Mouse (Mus musculus) neural tube, embryonic 15.5 days (tissue): ENCODE data around the gene Olfr1250. TPM values are rescaled to one million over a fixed set of nuclear protein-coding genes. Genes with fewer than 3 reads are reported as not detected.
"Not testable (repeated sequence)": the region's sequence is repeated elsewhere in the genome, so short reads cannot be mapped to it uniquely, and the experiment has no call there.

Experiments used
- ATAC-seq: fragments of 200-750 bp; cut with Nextera tagmentation; 2 replicates; pipeline ENCODE4 v1.8.0; 2017; ENCODE audit warnings: mild to moderate bottlenecking, moderate TSS enrichment, moderate library complexity; ENCODE audit not compliant: low FRiP score
- H3K27ac ChIP-seq: fragments of 300-500 bp; sonication (generic); replicated peaks from 2 replicates; pipeline ENCODE4 v1.5.1; 2015; ENCODE audit warnings: mild to moderate bottlenecking, inconsistent platforms
- H3K27me3 ChIP-seq: fragments of 300-500 bp; sonication (generic); replicated peaks from 2 replicates; pipeline ENCODE4 v1.6.1; 2015; ENCODE audit warnings: inconsistent platforms
- H3K36me3 ChIP-seq: fragments of 300-500 bp; sonication (generic); 2 replicates; pipeline ENCODE4 v1.6.1; 2015; ENCODE audit warnings: inconsistent platforms
- H3K4me1 ChIP-seq: fragments of 300-500 bp; sonication (generic); 2 replicates; pipeline ENCODE4 v1.6.1; 2015; ENCODE audit warnings: inconsistent platforms
- H3K4me2 ChIP-seq: fragments of 300-500 bp; sonication (generic); 2 replicates; pipeline ENCODE4 v1.6.1; 2015; ENCODE audit warnings: inconsistent platforms, mild to moderate bottlenecking, moderate library complexity
- H3K4me3 ChIP-seq: fragments of 300-500 bp; sonication (generic); replicated peaks from 2 replicates; pipeline ENCODE4 v1.5.1; 2015; ENCODE audit warnings: mild to moderate bottlenecking, inconsistent platforms
- H3K9ac ChIP-seq: fragments of 300-500 bp; sonication (generic); replicated peaks from 2 replicates; pipeline ENCODE4 v1.6.1; 2015; ENCODE audit warnings: mild to moderate bottlenecking, inconsistent platforms
- H3K9me3 ChIP-seq: fragments of 300-500 bp; sonication (generic); replicated peaks from 2 replicates; pipeline ENCODE4 v1.6.1; 2016; ENCODE audit warnings: inconsistent platforms
- WGBS: fragments of 180-500 bp; shearing (Covaris S2); methylation state at CpG from one replicate; pipeline ENCODE4 v1.1.7; 2015; ENCODE audit warnings: mixed read lengths; 5-methylcytosine and 5-hydroxymethylcytosine counted together
- polyA plus RNA-seq: library from polyadenylated mRNA; unstranded; fragments of >200 nt; fragmentation: Nextera tagmentation; extraction: Ambion mirVana; gene quantifications from 2 replicates; pipeline ENCODE4 v1.2.1, GENCODE M21; 2015

Olfr1250 gene
- polyA plus RNA-seq: not detected in 2 replicates

DNA sequence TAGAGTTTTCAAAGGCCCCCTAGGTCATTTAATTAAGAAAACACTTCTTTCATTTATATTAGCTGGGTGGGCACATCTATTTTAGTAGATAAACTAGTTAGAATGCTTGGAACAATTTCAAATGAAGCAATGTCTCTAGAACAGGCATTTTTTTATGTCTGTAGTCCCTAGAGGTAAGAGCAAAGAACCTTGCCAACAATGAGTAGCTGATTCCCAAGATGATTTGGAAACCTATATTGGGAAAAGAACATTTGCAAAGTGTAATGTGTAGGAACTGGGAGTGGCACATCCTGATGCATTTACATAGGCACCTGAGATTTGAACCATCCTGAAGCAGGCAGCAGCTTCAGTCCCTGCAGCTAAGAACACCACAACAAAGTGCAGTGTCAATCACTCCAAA lies at the start of gene Olfr1250:
Gene Olfr1250 (minus strand): TSS at position 101 of the 400 bp plus-strand sequence.
- Histone ChIP-seq H3K9ac (no peak within 1 kb of the TSS), H3K36me3 (no peaks in the 10 kb centered on the region), H3K27ac (no peak within 1 kb of the TSS), H3K4me3 (no peak within 1 kb of the TSS), H3K4me1 (no peaks in the 10 kb centered on the region), H3K27me3 (no peaks in the 10 kb centered on the region), H3K9me3 (no peaks in the 10 kb centered on the region), H3K4me2 (no peak within 1 kb of the TSS)
- no peak for ATAC-seq

DNA sequence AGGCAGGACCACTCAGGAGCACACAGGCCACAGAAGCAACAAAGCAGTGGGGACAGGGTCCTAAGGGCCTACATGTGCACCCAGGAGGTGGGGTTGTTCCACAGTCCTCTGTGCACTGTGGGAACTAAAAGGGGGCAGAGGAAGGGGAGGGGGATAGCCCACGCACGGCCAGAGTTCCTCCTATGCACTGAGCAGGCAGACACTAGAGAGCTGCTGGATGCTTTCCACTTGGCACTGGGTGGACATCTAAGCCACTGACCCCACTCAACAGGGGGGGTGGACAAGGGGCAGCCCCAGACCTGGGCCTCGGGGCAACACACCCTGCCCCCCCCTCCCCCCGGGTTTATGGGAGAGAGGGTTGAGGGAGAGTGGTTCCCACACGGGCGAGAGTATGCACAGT lies 30.7 kb upstream of the Olfr1250 start:
- Histone ChIP-seq H3K9ac (no peak overlapping the region), H3K36me3 (no peaks in the 10 kb centered on the region), H3K4me2 (no peak overlapping the region), H3K9me3 (no peaks in the 10 kb centered on the region), H3K4me1 (no peaks in the 10 kb centered on the region), H3K27ac (no peak overlapping the region), H3K27me3 (no peaks in the 10 kb centered on the region), H3K4me3 (no peak overlapping the region)
- no peak for ATAC-seq
- WGBS: 87% methylated on average over 6 of the region's 6 CpGs

DNA sequence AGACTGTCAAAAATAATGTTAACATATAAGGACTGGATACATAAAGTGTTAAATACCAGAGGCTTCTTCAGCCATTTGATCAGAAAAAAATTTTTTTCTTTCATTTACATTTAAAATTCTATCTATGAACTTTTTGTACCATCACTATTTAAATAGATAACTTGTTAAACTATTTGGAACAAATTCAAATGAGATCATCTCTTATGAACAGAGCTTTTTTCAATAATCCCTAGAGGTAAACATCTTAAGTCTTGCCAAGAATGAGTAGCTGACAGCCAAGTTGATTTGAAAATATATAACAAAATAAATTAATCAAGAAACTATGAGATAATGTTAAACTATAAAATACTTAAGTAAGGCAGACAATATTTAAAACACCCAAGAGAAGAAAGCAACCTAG lies 10.6 kb upstream of the Olfr1250 start, which contains the start of gene Olfr1251:
Gene Olfr1251 (minus strand): TSS at position 101 of the 400 bp plus-strand sequence.
- H3K4me2 ChIP-seq: no peak within 1 kb of the TSS
- no peak within 1 kb of the TSS for H3K9ac ChIP-seq
- H3K4me3 ChIP-seq: no peak within 1 kb of the TSS
- no peaks in the 10 kb centered on the region for H3K9me3 ChIP-seq
- ATAC-seq: no peak
- H3K36me3 ChIP-seq: no peaks in the 10 kb centered on the region
- H3K27ac ChIP-seq: no peak within 1 kb of the TSS
- H3K4me1 ChIP-seq: no peaks in the 10 kb centered on the region
- H3K27me3 ChIP-seq: no peaks in the 10 kb centered on the region

DNA sequence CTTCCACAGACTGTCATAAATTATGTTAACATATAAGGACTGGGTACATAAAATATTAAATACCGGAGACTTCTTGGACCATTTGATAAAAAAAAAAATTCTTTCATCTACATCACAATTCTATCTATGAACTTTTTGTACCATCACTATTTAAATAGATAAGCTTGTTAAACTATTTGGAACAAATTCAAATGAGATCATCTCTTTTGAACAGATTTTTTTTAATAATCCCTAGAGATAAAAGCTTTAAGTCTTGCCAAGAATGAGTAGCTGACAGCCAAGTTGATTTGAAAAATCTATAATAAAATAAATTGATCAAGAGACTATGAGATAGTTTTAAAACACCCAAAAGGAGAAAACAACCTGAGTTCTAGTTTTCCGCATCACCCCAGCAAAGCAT lies 26.4 kb downstream of the Olfr1250 start, which contains the start of gene Olfr1249:
Gene Olfr1249 (minus strand): TSS at position 101 of the 400 bp plus-strand sequence.
- H3K9ac ChIP-seq: no peak within 1 kb of the TSS
- H3K4me3 ChIP-seq: no peak within 1 kb of the TSS
- no peaks in the 10 kb centered on the region for H3K36me3 ChIP-seq
- no peaks in the 10 kb centered on the region for H3K27me3 ChIP-seq
- ATAC-seq: no peak
- H3K4me1 ChIP-seq: no peaks in the 10 kb centered on the region
- H3K9me3 ChIP-seq: no peaks in the 10 kb centered on the region
- WGBS: 92% methylated on average over 2 of the region's 2 CpGs
- no peak within 1 kb of the TSS for H3K27ac ChIP-seq
- H3K4me2 ChIP-seq: no peak within 1 kb of the TSS

DNA sequence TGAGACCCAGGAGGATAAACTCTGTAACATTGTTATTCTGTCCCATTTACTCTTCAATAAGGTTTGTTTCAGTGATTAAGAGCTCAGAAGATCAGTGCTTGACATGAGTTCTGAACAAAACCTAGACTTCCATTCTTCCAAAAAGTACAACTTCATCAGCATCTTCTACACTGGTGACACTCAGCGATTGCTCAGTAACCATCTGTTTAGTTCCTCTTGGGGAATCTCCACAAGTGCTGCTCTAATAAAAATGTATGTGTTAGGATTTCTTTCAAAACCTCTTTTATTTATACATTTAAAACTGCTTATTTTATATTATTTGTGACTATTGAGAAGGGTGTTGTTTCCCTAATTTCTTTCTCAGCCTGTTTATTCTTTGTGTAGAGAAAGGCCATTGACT lies 43.1 kb downstream of the Olfr1250 start, which contains the start of gene Olfr1248:
Gene Olfr1248 (minus strand): TSS at position 101 of the 400 bp plus-strand sequence.
- H3K27me3 ChIP-seq, H3K4me2 ChIP-seq, H3K36me3 ChIP-seq, H3K4me3 ChIP-seq, H3K9me3 ChIP-seq, ATAC-seq, H3K4me1 ChIP-seq, H3K9ac ChIP-seq, H3K27ac ChIP-seq: not testable (repeated sequence)
- WGBS: 95% methylated on average over 1 of the region's 1 CpGs

DNA sequence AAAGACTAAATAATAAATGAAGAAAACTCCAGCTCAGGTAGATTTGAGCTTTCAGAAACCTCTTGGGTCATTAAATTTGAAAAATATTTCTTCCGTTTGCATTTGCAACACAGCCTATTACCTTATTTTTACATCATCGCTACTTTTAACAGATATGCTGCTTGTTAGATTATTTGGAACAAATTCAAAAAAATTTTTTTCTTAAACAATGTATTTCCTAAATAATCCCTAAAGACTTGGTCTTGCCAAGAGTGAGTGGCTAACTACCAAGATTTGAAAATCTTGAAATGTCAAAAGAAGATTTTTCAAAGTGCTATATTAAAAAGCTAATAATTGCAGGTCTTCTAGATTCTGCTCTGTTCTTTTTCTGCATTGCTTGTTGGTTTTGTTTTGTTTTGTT lies 47.2 kb downstream of the Olfr1250 start, which contains the start of gene Olfr1247:
Gene Olfr1247 (minus strand): TSS at position 101 of the 400 bp plus-strand sequence.
- no peak for ATAC-seq
- no peaks in the 10 kb centered on the region for H3K9me3 ChIP-seq
- H3K4me2 ChIP-seq: no peak within 1 kb of the TSS
- 90% methylated on average over 2 of the region's 2 CpGs for WGBS
- no peaks in the 10 kb centered on the region for H3K4me1 ChIP-seq
- no peak within 1 kb of the TSS for H3K27ac ChIP-seq
- no peak within 1 kb of the TSS for H3K4me3 ChIP-seq
- no peaks in the 10 kb centered on the region for H3K36me3 ChIP-seq
- no peak within 1 kb of the TSS for H3K9ac ChIP-seq
- no peaks in the 10 kb centered on the region for H3K27me3 ChIP-seq

Other genes starting within 250 kb of the Olfr1250 start
- not detected in 2 replicates for gene Olfr1239, start 241.1 kb downstream of the Olfr1250 start, polyA plus RNA-seq
- gene Olfr1240, start 218.5 kb downstream of the Olfr1250 start, polyA plus RNA-seq: not detected in 2 replicates
- gene Olfr1241, start 174.3 kb downstream of the Olfr1250 start, polyA plus RNA-seq: not detected in 2 replicates
- gene Olfr1242, start 163.1 kb downstream of the Olfr1250 start, polyA plus RNA-seq: not detected in 2 replicates
- not detected in 2 replicates for gene Olfr1243, start 130.0 kb downstream of the Olfr1250 start, polyA plus RNA-seq
- gene Olfr1245, start 83.0 kb downstream of the Olfr1250 start, polyA plus RNA-seq: not detected in 2 replicates
- not detected in 2 replicates for gene Olfr1246, start 68.3 kb downstream of the Olfr1250 start, polyA plus RNA-seq
- gene Olfr1247, start 47.3 kb downstream of the Olfr1250 start, polyA plus RNA-seq: not detected in 2 replicates
- gene Olfr1248, start 43.2 kb downstream of the Olfr1250 start, polyA plus RNA-seq: not detected in 2 replicates
- not detected in 2 replicates for gene Olfr1249, start 26.5 kb downstream of the Olfr1250 start, polyA plus RNA-seq
- not detected in 2 replicates for gene Olfr1251, start 10.5 kb upstream of the Olfr1250 start, polyA plus RNA-seq
- not detected in 2 replicates for gene Olfr1252, start 63.5 kb upstream of the Olfr1250 start, polyA plus RNA-seq
- gene Olfr1253, start 95.6 kb upstream of the Olfr1250 start, polyA plus RNA-seq: not detected in 2 replicates
- gene Olfr1254, start 132.2 kb upstream of the Olfr1250 start, polyA plus RNA-seq: not detected in 2 replicates
- not detected in 2 replicates for gene Olfr1255, start 150.6 kb upstream of the Olfr1250 start, polyA plus RNA-seq
- not detected in 2 replicates for gene Olfr1256, start 180.1 kb upstream of the Olfr1250 start, polyA plus RNA-seq
- 0.29 TPM in 1 of 2 replicates, not detected in the other for gene Olfr48, start 186.7 kb upstream of the Olfr1250 start, polyA plus RNA-seq
- gene Olfr1257, start 217.0 kb upstream of the Olfr1250 start, polyA plus RNA-seq: not detected in 2 replicates